Mouse (Mus musculus) liver, embryonic 13.5 days (tissue): ENCODE results near the gene Fgf12. TPM values are rescaled to one million over a fixed set of nuclear protein-coding genes. Genes with fewer than 3 reads are reported as not detected.

ENCODE experiments used
- ATAC-seq: fragments of 200-750 bp; cut with Nextera tagmentation; 2 replicates; pipeline ENCODE4 v1.8.0; 2017; ENCODE audit warnings: low read depth, mild to moderate bottlenecking, moderate number of reproducible peaks, moderate library complexity
- DNase-seq: peaks from one replicate; pipeline ENCODE4 v3.0.0; 2022
- H3K27ac ChIP-seq: fragments of 300-500 bp; sonication (generic); 2 replicates; pipeline ENCODE4 v1.5.1; 2015; ENCODE audit warnings: moderate library complexity, mild to moderate bottlenecking, inconsistent platforms
- H3K27me3 ChIP-seq: fragments of 300-500 bp; sonication (generic); 2 replicates; pipeline ENCODE4 v1.6.1; 2015; ENCODE audit warnings: mild to moderate bottlenecking, inconsistent platforms
- H3K36me3 ChIP-seq: fragments of 300-500 bp; sonication (generic); 2 replicates; pipeline ENCODE4 v1.6.1; 2015; ENCODE audit warnings: mild to moderate bottlenecking, inconsistent platforms
- H3K4me1 ChIP-seq: fragments of 300-500 bp; sonication (generic); replicated peaks from 2 replicates; pipeline ENCODE4 v1.6.1; 2015; ENCODE audit warnings: inconsistent platforms
- H3K4me2 ChIP-seq: fragments of 300-500 bp; sonication (generic); 2 replicates; pipeline ENCODE4 v1.6.1; 2015; ENCODE audit warnings: inconsistent platforms, mild to moderate bottlenecking, moderate library complexity
- H3K4me3 ChIP-seq: fragments of 300-500 bp; sonication (generic); replicated peaks from 2 replicates; pipeline ENCODE4 v1.5.1; 2015; ENCODE audit warnings: mild to moderate bottlenecking, inconsistent platforms
- H3K9ac ChIP-seq: fragments of 300-500 bp; sonication (generic); 2 replicates; pipeline ENCODE4 v1.6.1; 2015; ENCODE audit warnings: mild to moderate bottlenecking, inconsistent platforms
- H3K9me3 ChIP-seq: fragments of 300-500 bp; sonication (generic); replicated peaks from 2 replicates; pipeline ENCODE4 v1.6.1; 2016; ENCODE audit warnings: inconsistent platforms
- WGBS: fragments of 180-500 bp; shearing (Covaris S2); methylation state at CpG from one replicate; pipeline ENCODE4 v1.1.7; 2015; ENCODE audit not compliant: insufficient replicate concordance; 5-methylcytosine and 5-hydroxymethylcytosine counted together
- polyA plus RNA-seq: library from polyadenylated mRNA; unstranded; fragments of >200 nt; fragmentation: Nextera tagmentation; extraction: Ambion mirVana; gene quantifications from 2 replicates; pipeline ENCODE4 v1.2.1, GENCODE M21; 2015

Fgf12 gene
- polyA plus RNA-seq, 1 experiment from 2014 or later = 0.05 TPM

GRCm38 (mm10) chr16:28688861-28689385, 63.9 kb downstream of the Fgf12 start:
- 63% methylated on average over 9 of the region's 9 CpGs for WGBS
- Histone ChIP-seq H3K4me1 (no peaks in the 10 kb centered on the region), H3K4me2 (no peak overlapping the region), H3K4me3 (no peak overlapping the region), H3K36me3 (no peaks in the 10 kb centered on the region), H3K27me3 (no peaks in the 10 kb centered on the region), H3K9ac (no peak overlapping the region), H3K9me3 (no peaks in the 10 kb centered on the region), H3K27ac (no peak overlapping the region)
- no peak for DNase-seq
- ATAC-seq = no peak

GRCm38 (mm10) chr16:28681625-28682024, 71.2 kb downstream of the Fgf12 start:
- no peaks in the 10 kb centered on the region for H3K9me3 ChIP-seq
- ATAC-seq = no peak
- DNase-seq = no peak
- H3K36me3 ChIP-seq = no peaks in the 10 kb centered on the region
- no peak overlapping the region for H3K27ac ChIP-seq
- H3K4me1 ChIP-seq = no peaks in the 10 kb centered on the region
- no peak overlapping the region for H3K4me2 ChIP-seq
- 20% methylated on average over 3 of the region's 3 CpGs for WGBS
- H3K27me3 ChIP-seq = no peaks in the 10 kb centered on the region
- no peak overlapping the region for H3K4me3 ChIP-seq
- H3K9ac ChIP-seq = no peak overlapping the region

- WGBS = 56% methylated on average over 5 of the region's 5 CpGs
- H3K9ac ChIP-seq = no peak overlapping the region
These were observed 84.0 kb downstream of the Fgf12 start for GRCm38 (mm10) chr16:28668815-28669347.

GRCm38 (mm10) chr16:28652640-28653039, 100.2 kb downstream of the Fgf12 start:
- H3K4me1 ChIP-seq = no peaks in the 10 kb centered on the region
- WGBS = 73% methylated on average over 10 of the region's 10 CpGs

More at GRCm38 (mm10) chr16:28668815-28669347, 84.0 kb downstream of the Fgf12 start:
- ATAC-seq (no peak), DNase-seq (no peak)
- no peaks in the 10 kb centered on the region for H3K27me3 ChIP-seq
- no peaks in the 10 kb centered on the region for H3K9me3 ChIP-seq
- H3K4me3 ChIP-seq = no peak overlapping the region
- no peak overlapping the region for H3K4me2 ChIP-seq
- H3K36me3 ChIP-seq = no peaks in the 10 kb centered on the region
- no peaks in the 10 kb centered on the region for H3K4me1 ChIP-seq
- no peak overlapping the region for H3K27ac ChIP-seq

GRCm38 (mm10) chr16:28650589-28650988, 102.3 kb downstream of the Fgf12 start:
- no peak overlapping the region for H3K4me3 ChIP-seq
- no peaks in the 10 kb centered on the region for H3K4me1 ChIP-seq
- DNase-seq (no peak), ATAC-seq (no peak)
- 37% methylated on average over 3 of the region's 3 CpGs for WGBS
- no peaks in the 10 kb centered on the region for H3K9me3 ChIP-seq
- H3K9ac ChIP-seq = no peak overlapping the region
- no peak overlapping the region for H3K27ac ChIP-seq
- no peaks in the 10 kb centered on the region for H3K36me3 ChIP-seq
- H3K27me3 ChIP-seq = no peaks in the 10 kb centered on the region
- no peak overlapping the region for H3K4me2 ChIP-seq

More at GRCm38 (mm10) chr16:28652640-28653039, 100.2 kb downstream of the Fgf12 start:
- Histone ChIP-seq H3K9me3 (no peaks in the 10 kb centered on the region), H3K4me3 (no peak overlapping the region), H3K27me3 (no peaks in the 10 kb centered on the region), H3K9ac (no peak overlapping the region), H3K27ac (no peak overlapping the region), H3K4me2 (no peak overlapping the region), H3K36me3 (no peaks in the 10 kb centered on the region)
- ATAC-seq (no peak), DNase-seq (no peak)

- Histone ChIP-seq H3K4me1 (no peaks in the 10 kb centered on the region), H3K9ac (no peak overlapping the region), H3K4me3 (no peak overlapping the region), H3K27me3 (no peaks in the 10 kb centered on the region), H3K4me2 (no peak overlapping the region), H3K9me3 (no peaks in the 10 kb centered on the region), H3K36me3 (no peaks in the 10 kb centered on the region), H3K27ac (no peak overlapping the region)
- 61% methylated on average over 3 of the region's 3 CpGs for WGBS
- ATAC-seq = no peak
- DNase-seq = no peak
These were observed 107.8 kb downstream of the Fgf12 start for GRCm38 (mm10) chr16:28645030-28645429.

GRCm38 (mm10) chr16:28631721-28632120, 121.1 kb downstream of the Fgf12 start:
- Histone ChIP-seq H3K4me1 (no peaks in the 10 kb centered on the region), H3K9ac (no peak overlapping the region), H3K27ac (no peak overlapping the region), H3K36me3 (no peaks in the 10 kb centered on the region), H3K27me3 (no peaks in the 10 kb centered on the region), H3K9me3 (no peaks in the 10 kb centered on the region), H3K4me3 (no peak overlapping the region), H3K4me2 (no peak overlapping the region)
- ATAC-seq = no peak
- WGBS = 73% methylated on average over 5 of the region's 5 CpGs
- DNase-seq = no peak

- no peaks in the 10 kb centered on the region for H3K36me3 ChIP-seq
- H3K4me2 ChIP-seq = no peak overlapping the region
- DNase-seq (no peak), ATAC-seq (no peak)
- no peak overlapping the region for H3K27ac ChIP-seq
- H3K9me3 ChIP-seq = no peaks in the 10 kb centered on the region
- H3K9ac ChIP-seq = no peak overlapping the region
- H3K4me1 ChIP-seq = no peaks in the 10 kb centered on the region
- WGBS = 68% methylated on average over 11 of the region's 11 CpGs
- H3K27me3 ChIP-seq = no peaks in the 10 kb centered on the region
- no peak overlapping the region for H3K4me3 ChIP-seq
These were observed 121.9 kb downstream of the Fgf12 start for GRCm38 (mm10) chr16:28630771-28631484.

- Histone ChIP-seq H3K4me3 (no peak overlapping the region), H3K27me3 (no peaks in the 10 kb centered on the region), H3K36me3 (no peaks in the 10 kb centered on the region), H3K4me1 (no peaks in the 10 kb centered on the region), H3K9ac (no peak overlapping the region), H3K9me3 (no peaks in the 10 kb centered on the region), H3K27ac (no peak overlapping the region), H3K4me2 (no peak overlapping the region)
- WGBS = 72% methylated on average over 6 of the region's 6 CpGs
- no peak for ATAC-seq
- DNase-seq = no peak
These were observed 126.6 kb downstream of the Fgf12 start for GRCm38 (mm10) chr16:28626259-28626658.

- H3K4me1 ChIP-seq = no peaks in the 10 kb centered on the region
- H3K4me2 ChIP-seq = no peak overlapping the region
- no peak overlapping the region for H3K9ac ChIP-seq
- 53% methylated on average over 5 of the region's 5 CpGs for WGBS
- no peaks in the 10 kb centered on the region for H3K27me3 ChIP-seq
- DNase-seq (no peak), ATAC-seq (no peak)
- no peaks in the 10 kb centered on the region for H3K36me3 ChIP-seq
- no peak overlapping the region for H3K27ac ChIP-seq
- H3K9me3 ChIP-seq = no peaks in the 10 kb centered on the region
- H3K4me3 ChIP-seq = no peak overlapping the region
These were observed 127.2 kb downstream of the Fgf12 start for GRCm38 (mm10) chr16:28625689-28626088.

- Histone ChIP-seq H3K9ac (no peak overlapping the region), H3K27me3 (no peaks in the 10 kb centered on the region), H3K4me3 (no peak overlapping the region), H3K36me3 (no peaks in the 10 kb centered on the region), H3K27ac (no peak overlapping the region), H3K9me3 (no peaks in the 10 kb centered on the region), H3K4me2 (no peak overlapping the region), H3K4me1 (no peaks in the 10 kb centered on the region)
- DNase-seq (no peak), ATAC-seq (no peak)
- 74% methylated on average over 3 of the region's 3 CpGs for WGBS
These were observed 138.5 kb downstream of the Fgf12 start for GRCm38 (mm10) chr16:28614412-28614811.

- H3K9ac ChIP-seq = no peak overlapping the region
- no peak overlapping the region for H3K4me2 ChIP-seq
- no peaks in the 10 kb centered on the region for H3K27me3 ChIP-seq
- 30% methylated on average over 3 of the region's 3 CpGs for WGBS
- no peak for DNase-seq
- H3K36me3 ChIP-seq = no peaks in the 10 kb centered on the region
- H3K4me1 ChIP-seq = no peaks in the 10 kb centered on the region
- H3K9me3 ChIP-seq = 0 out of 2 replicates have a peak, but pooled peaks cover 4% of the 10 kb centered on the region
- no peak overlapping the region for H3K4me3 ChIP-seq
- H3K27ac ChIP-seq = no peak overlapping the region
- no peak for ATAC-seq
These were observed 141.9 kb downstream of the Fgf12 start for GRCm38 (mm10) chr16:28610940-28611339.
